Comparison of ENCODE assay signal across 8 mouse cellular contexts in genomic region chr19:27395481-27395880, GRCm38 (mm10). TPM values are rescaled to one million over a fixed set of nuclear protein-coding genes. Genes with fewer than 3 reads are reported as not detected.
DNase-seq lines count a peak whose midpoint lies in the region; ATAC-seq lines count a peak whose summit lies in the region.

No protein-coding gene starts in this region.

- H3K4me2 ChIP-seq in forebrain, embryonic 16.5 days (ENCODE audit: low read length), result no peak overlapping the region

- no peaks in the 10 kb centered on the region for H3K4me1 ChIP-seq in forebrain, embryonic 16.5 days (replicated peaks; ENCODE audit: control insufficient read depth, insufficient read depth, low read length)

- peaks cover 38% of the 10 kb centered on the region for H3K36me3 ChIP-seq in forebrain, embryonic 16.5 days (ENCODE audit: control insufficient read depth, insufficient read depth)

- H3K9me3 ChIP-seq in forebrain, embryonic 16.5 days (ENCODE audit: control insufficient read depth, low read length), result no peaks in the 10 kb centered on the region

- 88% methylated on average over 8 of the region's 8 CpGs for WGBS in forebrain, embryonic 16.5 days

- intact Hi-C loops in left cerebral cortex, postnatal 4 days (cut with DNase I), result no loop called here
- intact Hi-C loops in left cerebral cortex, postnatal 36 days (cut with DNase I), result loop anchor here (10.0 kb wide), 1 partner anchor 161 kb away; no protein-coding TSS in a partner anchor

- no peaks in the 10 kb centered on the region for H3K27me3 ChIP-seq in forebrain, embryonic 16.5 days (replicated peaks; ENCODE audit: control insufficient read depth, insufficient read depth, low read length)

- ATAC-seq in megakaryocyte, adult 5-6 weeks (ENCODE audit: poor library complexity, severe bottlenecking), result peak; percentile 62
- ATAC-seq in forebrain, embryonic 16.5 days, result no peak
- ATAC-seq in activated CD4-positive, CD25-positive, alpha-beta regulatory T cell, adult 4 months, result no peak

- no peak overlapping the region for H3K4me3 ChIP-seq in forebrain, embryonic 16.5 days (replicated peaks; ENCODE audit: low read length)

- no peak overlapping the region for H3K27ac ChIP-seq in forebrain, embryonic 16.5 days (ENCODE audit: low read length)

- DNase-seq in left cerebral cortex, postnatal 4 days, result peak; percentile 8
- DNase-seq in left cerebral cortex, postnatal 36 days (ENCODE audit: low spot score in 2 of 2), result no peak
- DNase-seq in R1 (ENCODE audit: low read depth, low spot score), result peak; percentile 36
- DNase-seq in kidney, adult 11 months, result peak; percentile 70
- no peak for DNase-seq in right cerebral cortex, postnatal 10 days (ENCODE audit: low spot score in 2 of 2)

- H3K9ac ChIP-seq in forebrain, embryonic 16.5 days (replicated peaks; ENCODE audit: low read depth, low read length), result no peak overlapping the region

RNA-seq across cellular contexts. Expression of gene Pum3, which starts 34.1 kb away (rescaled TPM):
- 100 to 1,000 TPM; 103 to 121 TPM for total RNA-seq in left cerebral cortex, postnatal 4 days (2021)
- total RNA-seq in left cerebral cortex, postnatal 36 days (2021), result 10 to 100 TPM; 52.7 to 54.9 TPM
- total RNA-seq in megakaryocyte, adult 5-6 weeks (2015), result 80.8 and 90.7 TPM in 2 replicates
- 49.7 and 52.8 TPM in 2 replicates for total RNA-seq in megakaryocyte, adult 5-6 weeks (2017)
- polyA plus RNA-seq in forebrain, embryonic 16.5 days (2015; fragmentation: Nextera tagmentation; extraction: Ambion mirVana), result 64.9 and 83.6 TPM in 2 replicates
- 10 to 100 TPM; 85.9 to 96.9 TPM for polyA plus RNA-seq in activated CD4-positive, CD25-positive, alpha-beta regulatory T cell, adult 4 months (2017; shearing (Covaris generic))

Comparison
In these comparisons a context has a peak if more than half of its experiments do, and no peak if none do; other contexts are left out.
1. DNase-seq: peak in left cerebral cortex, postnatal 4 days (single experiment), R1 (single experiment) and kidney, adult 11 months (single experiment); none in left cerebral cortex, postnatal 36 days (0 of 2) and right cerebral cortex, postnatal 10 days (0 of 2).